Mouse (Mus musculus) heart, embryonic 11.5 days (tissue): ENCODE data around the gene Csf2rb. TPM values are rescaled to one million over a fixed set of nuclear protein-coding genes. Genes with fewer than 3 reads are reported as not detected.
"Not testable (repeated sequence)": the region's sequence is repeated elsewhere in the genome, so short reads cannot be mapped to it uniquely, and the experiment has no call there.

Experiments
- ATAC-seq: fragments of 200-750 bp; cut with Nextera tagmentation; replicated peaks from 2 replicates; pipeline ENCODE4 v1.8.0; 2017; ENCODE audit warnings: moderate library complexity; ENCODE audit not compliant: insufficient number of reproducible peaks, low FRiP score, low TSS enrichment
- H3K27ac ChIP-seq: fragments of 300-500 bp; sonication (generic); 2 replicates; pipeline ENCODE4 v1.5.1; 2014; ENCODE audit warnings: mild to moderate bottlenecking, low read depth, low read length
- H3K27me3 ChIP-seq: fragments of 300-500 bp; sonication (generic); 2 replicates; pipeline ENCODE4 v1.6.1; 2014; ENCODE audit warnings: mild to moderate bottlenecking, low read length, mixed read lengths; ENCODE audit not compliant: control insufficient read depth, insufficient read depth
- H3K36me3 ChIP-seq: fragments of 300-500 bp; sonication (generic); 2 replicates; pipeline ENCODE4 v1.6.1; 2014; ENCODE audit warnings: mild to moderate bottlenecking, low read length, moderate library complexity, mixed read lengths; ENCODE audit not compliant: control insufficient read depth, insufficient read depth
- H3K4me1 ChIP-seq: fragments of 300-500 bp; sonication (generic); 2 replicates; pipeline ENCODE4 v1.6.1; 2014; ENCODE audit warnings: low read length; ENCODE audit not compliant: control insufficient read depth, insufficient read depth
- H3K4me2 ChIP-seq: fragments of 300-500 bp; sonication (generic); 2 replicates; pipeline ENCODE4 v1.6.1; 2014; ENCODE audit warnings: mild to moderate bottlenecking, moderate library complexity
- H3K4me3 ChIP-seq: fragments of 300-500 bp; sonication (generic); 2 replicates; pipeline ENCODE4 v1.5.1; 2014; ENCODE audit warnings: low read depth, low read length
- H3K9ac ChIP-seq: fragments of 300-500 bp; sonication (generic); 2 replicates; pipeline ENCODE4 v1.6.1; 2014; ENCODE audit warnings: mild to moderate bottlenecking, low read depth, low read length, moderate library complexity
- H3K9me3 ChIP-seq: fragments of 300-500 bp; sonication (generic); replicated peaks from 2 replicates; pipeline ENCODE4 v1.6.1; 2016; ENCODE audit warnings: low read length; ENCODE audit not compliant: control insufficient read depth
- WGBS: fragments of 180-500 bp; shearing (Covaris S2); extraction: QIAGEN DNeasy Blood & Tissue Kit; methylation state at CpG from one replicate; pipeline ENCODE4 v1.1.7; 2014; ENCODE audit not compliant: insufficient replicate concordance; 5-methylcytosine and 5-hydroxymethylcytosine counted together
- polyA plus RNA-seq: library from polyadenylated mRNA; unstranded; fragments of >200 nt; fragmentation: Nextera tagmentation; extraction: Ambion mirVana; gene quantifications from 2 replicates; pipeline ENCODE4 v1.2.1, GENCODE M21; 2014

The Csf2rb gene
- polyA plus RNA-seq, 1 experiment from 2014 or later, result 6.6 TPM

DNA sequence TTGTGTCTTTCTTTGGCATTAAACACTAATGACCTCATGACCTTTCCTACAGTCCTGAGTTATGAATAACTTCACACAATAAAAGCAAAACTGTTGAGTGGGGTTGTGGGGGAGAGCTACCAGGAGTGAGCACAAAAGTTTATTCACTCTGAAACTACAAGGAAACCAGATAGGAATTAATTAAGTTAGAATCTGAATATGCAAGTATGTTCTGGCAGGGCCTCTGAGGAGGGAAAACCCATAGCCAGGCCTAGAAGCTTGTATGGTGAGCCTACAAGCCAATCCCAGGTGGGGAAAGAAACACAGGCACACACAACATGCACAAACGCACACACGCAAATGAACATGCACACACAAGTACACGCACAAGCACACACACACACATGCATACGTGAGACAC is 22.8 kb upstream of the Csf2rb start:
- Histone ChIP-seq H3K27ac (no peak overlapping the region), H3K4me1 (no peaks in the 10 kb centered on the region), H3K4me3 (no peak overlapping the region), H3K9ac (no peak overlapping the region), H3K4me2 (no peak overlapping the region), H3K27me3 (no peaks in the 10 kb centered on the region), H3K9me3 (no peaks in the 10 kb centered on the region), H3K36me3 (no peaks in the 10 kb centered on the region)
- WGBS, result 97% methylated on average over 4 of the region's 4 CpGs
- no peak for ATAC-seq

DNA sequence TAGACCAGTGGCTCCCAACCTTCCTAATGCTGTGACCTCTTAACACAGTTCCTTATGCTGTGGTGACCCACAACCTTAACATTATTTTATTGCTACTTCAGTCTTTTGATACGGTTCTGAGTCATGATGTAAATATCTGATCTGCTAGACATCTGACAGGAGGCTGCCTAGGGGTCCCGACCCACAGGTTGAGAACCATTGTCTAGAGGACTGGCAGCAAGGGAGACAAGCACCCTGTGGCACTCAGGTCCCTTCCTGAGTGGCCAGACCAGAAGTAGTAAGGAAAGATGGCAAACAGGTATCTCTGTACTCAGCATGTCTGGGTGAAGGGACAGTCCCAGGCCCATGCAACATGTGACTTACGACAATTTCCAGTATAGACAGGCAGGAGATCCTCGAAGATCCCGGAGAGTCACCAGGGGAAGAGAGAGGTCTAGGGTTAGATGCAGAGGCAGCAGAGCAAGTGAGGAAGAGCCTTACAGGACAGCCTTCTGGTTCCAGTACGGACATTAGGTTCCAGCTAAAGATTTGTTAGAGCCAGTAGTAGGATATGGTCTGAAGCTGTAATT is 21.8 kb upstream of the Csf2rb start:
- Histone ChIP-seq H3K4me1 (no peaks in the 10 kb centered on the region), H3K9me3 (no peaks in the 10 kb centered on the region), H3K4me2 (no peak overlapping the region), H3K9ac (no peak overlapping the region), H3K27me3 (no peaks in the 10 kb centered on the region), H3K4me3 (no peak overlapping the region), H3K27ac (no peak overlapping the region), H3K36me3 (no peaks in the 10 kb centered on the region)
- ATAC-seq, result no peak
- 82% methylated on average over 6 of the region's 6 CpGs for WGBS

DNA sequence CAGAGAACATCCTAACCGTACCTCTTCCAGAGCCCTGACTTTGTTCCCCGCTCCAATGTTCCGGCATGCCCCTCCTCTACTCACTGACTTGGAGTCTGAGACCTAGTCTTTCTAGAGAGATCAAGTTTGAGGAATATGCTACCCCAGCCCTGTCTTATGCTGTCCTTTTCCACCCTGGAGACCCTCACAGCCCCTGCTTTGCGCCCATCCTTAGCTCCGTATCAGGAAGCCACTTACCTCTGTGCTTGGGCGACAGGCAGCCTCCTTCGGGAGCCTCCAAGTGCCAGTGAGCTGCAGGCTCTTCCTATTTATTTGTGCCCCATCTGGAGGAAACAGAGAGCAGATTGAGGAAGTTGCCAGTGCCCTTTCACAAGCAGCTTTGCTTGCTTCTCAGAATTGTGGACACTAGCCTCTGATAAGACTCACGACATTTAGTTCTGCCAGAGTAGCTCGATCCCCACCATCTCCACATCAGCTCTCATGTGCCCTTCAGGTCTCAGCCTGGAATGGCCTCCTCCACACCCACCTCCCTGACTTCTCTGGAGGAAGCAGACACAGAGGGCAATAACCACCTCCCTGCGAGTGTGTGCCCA is 20.1 kb upstream of the Csf2rb start, which contains the start of gene Csf2rb2:
Gene Csf2rb2, minus strand, starts transcription at position 381 of the 593 bp plus-strand sequence.
- H3K4me1 ChIP-seq, result peaks cover 4% of the 10 kb centered on the region
- no peaks in the 10 kb centered on the region for H3K36me3 ChIP-seq
- no peak within 1 kb of the TSS; the same call in 1 of the 2 replicates for H3K4me2 ChIP-seq
- no peaks in the 10 kb centered on the region for H3K27me3 ChIP-seq
- no peak within 1 kb of the TSS for H3K9ac ChIP-seq
- H3K9me3 ChIP-seq, result no peaks in the 10 kb centered on the region
- H3K27ac ChIP-seq, result no peak within 1 kb of the TSS
- no peak for ATAC-seq
- H3K4me3 ChIP-seq, result no peak within 1 kb of the TSS
- 62% methylated on average over 10 of the region's 10 CpGs for WGBS

DNA sequence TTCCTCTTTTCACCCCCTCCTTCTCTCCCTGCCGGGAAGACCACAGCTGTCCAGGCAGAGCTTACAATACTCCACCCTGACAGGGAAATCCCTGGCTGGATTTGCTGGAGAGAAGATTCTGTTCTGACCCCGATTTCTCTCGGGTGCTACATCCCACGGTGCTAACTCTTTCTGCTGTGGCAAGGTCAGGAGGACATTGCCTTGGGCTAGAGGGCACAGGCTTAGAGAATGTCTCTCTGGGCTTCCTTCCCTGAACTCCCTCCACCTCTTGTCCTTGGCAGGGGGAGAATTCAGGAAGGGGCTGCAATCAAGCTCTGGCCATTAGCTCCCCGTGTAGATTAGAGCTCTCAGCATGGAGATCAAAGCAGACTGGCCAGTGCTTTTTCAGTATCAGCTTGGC is 15.7 kb upstream of the Csf2rb start:
- no peak for ATAC-seq
- Histone ChIP-seq H3K4me2 (peak overlapping the region; percentile 27), H3K4me3 (no peak overlapping the region), H3K27ac (no peak overlapping the region), H3K36me3 (no peaks in the 10 kb centered on the region), H3K9me3 (no peaks in the 10 kb centered on the region), H3K4me1 (peaks cover 10% of the 10 kb centered on the region), H3K9ac (0 out of 2 replicates have a peak overlapping the region, but pooled peaks have one; percentile 34), H3K27me3 (no peaks in the 10 kb centered on the region)
- WGBS, result 14% methylated on average over 5 of the region's 5 CpGs

DNA sequence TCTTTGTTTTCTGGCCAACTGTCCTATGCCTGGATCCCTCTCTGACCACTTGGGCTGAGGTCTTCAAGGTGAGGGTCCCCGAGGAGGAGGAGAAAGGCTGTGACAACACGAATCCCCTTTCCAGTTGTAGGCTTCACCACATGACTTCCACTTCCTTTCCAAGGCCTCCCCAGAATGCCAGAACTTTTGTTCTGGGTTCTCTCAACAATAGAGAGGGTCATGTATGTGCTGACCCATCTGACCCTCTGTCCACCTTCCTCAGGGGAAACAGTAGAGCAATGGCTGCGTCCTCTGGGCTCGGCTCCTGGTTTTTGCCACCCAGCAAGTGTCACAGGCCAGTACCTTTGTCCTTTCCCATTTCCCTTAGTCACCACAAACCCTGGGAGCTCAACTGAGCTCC is 14.6 kb upstream of the Csf2rb start:
- H3K9ac ChIP-seq, result no peak overlapping the region
- no peak overlapping the region for H3K4me3 ChIP-seq
- no peak overlapping the region for H3K4me2 ChIP-seq
- no peaks in the 10 kb centered on the region for H3K9me3 ChIP-seq
- peaks cover 10% of the 10 kb centered on the region for H3K4me1 ChIP-seq
- H3K27ac ChIP-seq, result no peak overlapping the region
- H3K27me3 ChIP-seq, result no peaks in the 10 kb centered on the region
- ATAC-seq, result no peak
- no peaks in the 10 kb centered on the region for H3K36me3 ChIP-seq
- 73% methylated on average over 4 of the region's 4 CpGs for WGBS

DNA sequence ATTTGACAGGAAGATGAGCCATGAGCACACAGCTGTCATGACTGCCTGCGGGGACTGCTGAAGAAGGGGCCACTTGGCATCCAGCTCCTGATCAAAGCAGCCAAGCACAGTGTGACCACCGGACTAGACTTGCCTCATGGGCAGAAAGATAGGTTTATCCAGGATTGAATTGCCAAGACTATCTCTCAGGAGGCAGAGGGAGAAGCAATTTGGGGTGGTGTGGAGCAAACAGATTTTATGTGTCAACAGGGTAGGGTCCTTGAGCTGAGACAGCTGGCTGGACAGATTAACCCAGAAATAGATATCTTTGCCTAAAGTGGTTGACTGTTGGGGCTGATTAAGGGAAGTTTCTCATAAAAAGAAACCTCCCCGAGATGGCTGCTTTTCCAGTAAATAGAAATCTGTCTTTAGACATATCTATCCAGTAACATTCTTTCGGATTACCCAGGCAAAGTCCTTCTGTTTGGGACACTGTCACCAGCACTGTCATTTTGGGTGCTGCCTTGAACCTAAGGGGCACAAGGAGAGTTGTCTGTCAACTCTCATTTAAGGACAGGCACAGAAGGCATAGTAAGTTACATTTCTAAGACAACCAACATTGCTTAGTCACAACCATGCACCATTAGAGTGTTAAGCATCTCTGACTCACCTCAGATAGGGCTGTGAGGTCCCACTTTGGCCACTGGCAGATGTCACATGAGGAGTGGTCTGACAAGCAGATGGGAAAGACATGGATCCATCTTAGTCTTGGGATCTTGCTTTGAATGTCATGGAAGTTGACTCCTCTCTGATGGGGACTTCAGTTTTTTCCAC is 12.9 kb upstream of the Csf2rb start:
- not testable (repeated sequence) for H3K36me3 ChIP-seq, H3K27ac ChIP-seq, H3K9me3 ChIP-seq, H3K4me3 ChIP-seq, H3K9ac ChIP-seq, H3K27me3 ChIP-seq, H3K4me2 ChIP-seq
- ATAC-seq, result peak; percentile 79
- 42% methylated on average over 4 of the region's 4 CpGs for WGBS
- H3K4me1 ChIP-seq, result peaks cover 10% of the 10 kb centered on the region

DNA sequence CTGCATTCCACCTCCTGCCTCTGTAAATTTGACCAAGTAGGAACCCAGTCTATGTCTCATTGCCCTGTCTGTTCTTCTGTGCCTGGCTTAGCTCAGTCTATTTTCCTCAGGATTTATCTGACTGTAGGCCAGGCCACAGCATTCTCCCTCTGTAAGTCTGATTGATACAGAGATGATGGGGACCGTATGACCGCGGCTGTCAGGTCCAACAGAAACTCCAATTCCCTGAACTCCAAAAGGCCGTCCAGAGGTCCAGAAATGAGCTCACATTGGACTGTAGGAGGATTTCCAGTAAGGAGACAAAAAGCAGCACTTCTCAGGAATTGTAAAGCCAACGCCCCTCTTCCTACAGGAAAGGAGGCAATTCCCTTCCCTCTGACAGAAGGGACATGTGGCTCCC is 11.9 kb upstream of the Csf2rb start:
- not testable (repeated sequence) for ATAC-seq, H3K27me3 ChIP-seq, H3K4me2 ChIP-seq, H3K9ac ChIP-seq, H3K4me3 ChIP-seq, H3K27ac ChIP-seq, H3K9me3 ChIP-seq, H3K36me3 ChIP-seq
- H3K4me1 ChIP-seq, result peaks cover 10% of the 10 kb centered on the region
- WGBS, result 82% methylated on average over 5 of the region's 5 CpGs

DNA sequence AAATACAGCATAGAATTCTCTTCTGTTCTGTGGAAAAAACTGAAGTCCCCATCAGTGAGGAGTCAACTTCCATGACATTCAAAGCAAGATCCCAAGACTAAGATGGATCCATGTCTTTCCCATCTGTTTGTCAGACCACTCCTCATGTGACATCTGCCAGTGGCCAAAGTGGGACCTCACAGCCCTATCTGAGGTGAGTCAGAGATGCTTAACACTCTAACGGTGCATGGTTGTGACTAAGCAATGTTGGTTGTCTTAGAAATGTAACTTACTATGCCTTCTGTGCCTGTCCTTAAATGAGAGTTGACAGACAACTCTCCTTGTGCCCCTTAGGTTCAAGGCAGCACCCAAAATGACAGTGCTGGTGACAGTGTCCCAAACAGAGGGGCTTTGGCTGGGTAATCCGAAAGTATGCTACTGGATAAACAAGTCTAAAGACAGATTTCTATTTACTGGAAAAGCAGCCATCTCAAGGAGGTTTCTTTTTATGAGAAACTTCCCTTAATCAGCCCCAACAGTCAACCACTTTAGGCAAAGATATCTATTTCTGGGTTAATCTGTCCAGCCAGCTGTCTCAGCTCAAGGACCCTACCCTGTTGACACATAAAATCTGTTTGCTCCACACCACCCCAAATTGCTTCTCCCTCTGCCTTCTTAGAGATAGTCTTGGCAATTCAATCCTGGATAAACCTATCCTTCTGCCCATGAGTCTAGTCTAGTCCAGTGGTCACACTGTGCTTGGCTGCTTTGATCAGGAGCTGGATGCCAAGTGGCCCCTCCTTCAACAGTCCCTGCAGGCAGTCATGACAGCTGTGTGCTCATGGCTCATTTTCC is 7.0 kb upstream of the Csf2rb start:
- 64% methylated on average over 2 of the region's 2 CpGs for WGBS
- H3K27me3 ChIP-seq, H3K4me2 ChIP-seq, H3K4me1 ChIP-seq, H3K9ac ChIP-seq, H3K9me3 ChIP-seq, H3K4me3 ChIP-seq, H3K36me3 ChIP-seq: not testable (repeated sequence)
- H3K27ac ChIP-seq, result peak overlapping the region; percentile 50; the same call in 1 of the 2 replicates
- peak; percentile 73 for ATAC-seq
